Mouse (Mus musculus) C2C12 (cell line): ENCODE measurements at regions not wholly inside any gene's neighbourhood (a gene's known extent, or its start where the extent isn't known, plus 50 kb on each side); places are given as distances from the start of the nearest gene placed in this dataset.

Experiments used
- CEBPB ChIP-seq: IDR thresholded peaks from one replicate; pipeline ENCODE4 v1.6.1; 2011; ENCODE audit warnings: low read depth, mild to moderate bottlenecking, control low read depth, moderate library complexity
- CTCF ChIP-seq: IDR thresholded peaks from one replicate; pipeline ENCODE4 v1.5.1; 2011; ENCODE audit not compliant: control insufficient read depth, insufficient read depth, insufficient read length
- MAX ChIP-seq: IDR thresholded peaks from one replicate; pipeline ENCODE4 v1.6.1; 2011; ENCODE audit warnings: mild to moderate bottlenecking, control low read depth
- USF1 ChIP-seq: IDR thresholded peaks from one replicate; pipeline ENCODE4 v1.6.1; 2011; ENCODE audit warnings: low read depth, mild to moderate bottlenecking, control low read depth, moderate library complexity

GRCm38 (mm10) chr13:32498205-32498790, 159.8 kb upstream of the Gmds start:
- TF ChIP-seq CTCF = no peak
- TF ChIP-seq USF1 = no peak
- no peak for TF ChIP-seq MAX
- no peak for TF ChIP-seq CEBPB
